8 mouse cellular contexts compared by ENCODE assay signal in the genomic region with DNA sequence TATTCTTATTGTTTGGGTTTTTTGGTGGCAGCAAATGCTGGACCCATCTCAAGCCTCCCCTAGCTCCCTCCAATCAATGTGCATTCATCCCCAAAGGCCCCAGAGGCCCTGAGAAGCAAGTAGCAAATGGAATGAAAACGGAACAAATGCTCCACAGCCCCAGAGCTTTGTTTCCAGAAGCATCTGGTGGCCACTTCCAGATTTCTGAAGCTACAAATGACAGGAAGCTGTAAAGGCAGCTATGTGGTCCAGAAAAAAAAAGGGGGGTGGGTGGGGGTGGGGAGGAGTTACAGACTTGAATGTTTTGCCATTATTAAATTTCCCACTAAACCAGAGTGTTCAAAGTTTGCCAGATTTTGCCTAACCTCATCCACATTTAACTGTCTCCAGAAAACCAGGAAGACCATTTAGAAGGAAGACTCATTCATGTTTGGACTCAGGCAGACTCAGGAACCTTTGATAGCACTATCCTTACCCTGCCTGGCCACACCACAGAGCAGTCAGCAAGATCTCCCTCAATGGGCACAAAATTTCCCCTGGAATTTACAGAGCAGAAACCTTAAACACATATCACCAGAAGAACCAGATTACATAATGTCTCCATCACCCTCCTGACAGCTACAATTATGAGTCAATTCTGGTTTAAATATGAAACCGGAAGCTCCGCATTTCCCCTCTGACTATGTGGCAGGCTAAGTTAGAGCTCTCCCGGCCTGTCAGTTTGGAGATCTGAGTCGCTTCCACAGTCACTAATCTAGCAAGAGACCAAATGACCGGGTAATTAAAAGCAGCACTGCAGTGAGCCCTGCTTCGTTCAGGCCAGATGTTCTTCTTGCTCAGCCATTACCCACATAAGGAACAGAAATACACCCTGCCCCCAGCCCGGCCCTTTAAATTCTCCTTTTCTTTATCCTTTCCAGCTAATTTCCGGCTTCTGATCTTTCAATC.
DNase-seq lines count a peak whose midpoint lies in the region; ATAC-seq and TF ChIP-seq lines count a peak whose summit lies in the region.

No protein-coding gene starts in this region.

- peak; percentile 38 for DNase-seq in adrenal gland, postnatal 14 days
- DNase-seq in adrenal gland, adult 8-10 months = no peak
- peak; percentile 29 for DNase-seq in T-cell, adult 2 months (ENCODE audit: low spot score)
- peak; percentile 34 for DNase-seq in forebrain, postnatal 0 days
- DNase-seq in right cerebral cortex, postnatal 36 days (ENCODE audit: low spot score in 2 of 2) = no peak

- H3K4me1 ChIP-seq in forebrain, postnatal 0 days (ENCODE audit: insufficient read depth) = peaks cover 21% of the 10 kb centered on the region
- peaks cover 46% of the 10 kb centered on the region for H3K4me1 ChIP-seq in lung, embryonic 15.5 days
- peaks cover 7% of the 10 kb centered on the region for H3K4me1 ChIP-seq in neural tube, embryonic 14.5 days (ENCODE audit: control insufficient read depth, insufficient read depth, low read length)

- H3K4me2 ChIP-seq in forebrain, postnatal 0 days (ENCODE audit: low read depth) = peak overlapping the region; percentile 42
- H3K4me2 ChIP-seq in lung, embryonic 15.5 days = peak overlapping the region; percentile 53
- peak overlapping the region; percentile 30; the same call in 1 of the 2 replicates for H3K4me2 ChIP-seq in neural tube, embryonic 14.5 days (ENCODE audit: low read depth, low read length)

- H3K4me3 ChIP-seq in forebrain, postnatal 0 days (ENCODE audit: low read depth, low read length) = no peak overlapping the region
- H3K4me3 ChIP-seq in lung, embryonic 15.5 days = peak overlapping the region; percentile 14
- no peak overlapping the region for H3K4me3 ChIP-seq in neural tube, embryonic 14.5 days (ENCODE audit: low read depth, low read length)

- H3K27ac ChIP-seq in forebrain, postnatal 0 days (ENCODE audit: low read depth, low read length) = 0 out of 2 replicates have a peak overlapping the region, but pooled peaks have one; percentile 50
- peak overlapping the region; percentile 92 for H3K27ac ChIP-seq in lung, embryonic 15.5 days
- peak overlapping the region; percentile 40; the same call in 1 of the 2 replicates for H3K27ac ChIP-seq in neural tube, embryonic 14.5 days (ENCODE audit: low read depth, low read length)

- no peaks in the 10 kb centered on the region for H3K9me3 ChIP-seq in forebrain, postnatal 0 days (ENCODE audit: low read length)
- H3K9me3 ChIP-seq in lung, embryonic 15.5 days = no peaks in the 10 kb centered on the region
- H3K9me3 ChIP-seq in neural tube, embryonic 14.5 days (ENCODE audit: control insufficient read depth, low read length) = no peaks in the 10 kb centered on the region

- TF ChIP-seq CTCF in forebrain, postnatal 0 days (IDR thresholded peaks at IDR 0.05; ENCODE audit: low read depth) = no peak

- H3K36me3 ChIP-seq in forebrain, postnatal 0 days (ENCODE audit: insufficient read depth) = no peaks in the 10 kb centered on the region
- H3K36me3 ChIP-seq in lung, embryonic 15.5 days = no peaks in the 10 kb centered on the region
- H3K36me3 ChIP-seq in neural tube, embryonic 14.5 days (ENCODE audit: control insufficient read depth, insufficient read depth, low read length) = no peaks in the 10 kb centered on the region

- no peaks in the 10 kb centered on the region for H3K27me3 ChIP-seq in forebrain, postnatal 0 days (ENCODE audit: insufficient read depth, low read length)
- H3K27me3 ChIP-seq in lung, embryonic 15.5 days = no peaks in the 10 kb centered on the region
- no peaks in the 10 kb centered on the region for H3K27me3 ChIP-seq in neural tube, embryonic 14.5 days (ENCODE audit: control insufficient read depth, insufficient read depth, low read length)

- peak overlapping the region; percentile 25 for H3K9ac ChIP-seq in forebrain, postnatal 0 days
- H3K9ac ChIP-seq in lung, embryonic 15.5 days = no peak overlapping the region
- no peak overlapping the region for H3K9ac ChIP-seq in neural tube, embryonic 14.5 days (replicated peaks; ENCODE audit: low read depth, low read length)

- ATAC-seq in forebrain, postnatal 0 days = no peak
- peak; percentile 85 for ATAC-seq in inflammation-experienced regulatory T-cells, adult 6 months
- ATAC-seq in lung, embryonic 15.5 days (ENCODE audit: borderline replicate concordance, extremely low read depth, low FRiP score, low TSS enrichment) = no peak; the same call in 1 of the 2 replicates
- ATAC-seq in neural tube, embryonic 14.5 days (ENCODE audit: low read depth) = no peak

- 11% methylated on average over 9 of the region's 9 CpGs for WGBS in forebrain, postnatal 0 days
- 4% methylated on average over 9 of the region's 9 CpGs for WGBS in lung, embryonic 15.5 days
- WGBS in neural tube, embryonic 14.5 days = 9% methylated on average over 9 of the region's 9 CpGs

Comparison
In these comparisons a context has a peak if more than half of its experiments do, and no peak if none do; other contexts are left out.
1. DNase-seq: peak in adrenal gland, postnatal 14 days (single experiment), T-cell, adult 2 months (single experiment) and forebrain, postnatal 0 days (single experiment); none in adrenal gland, adult 8-10 months (single experiment) and right cerebral cortex, postnatal 36 days (0 of 2).
2. H3K27ac ChIP-seq: peak in every context shown above with its lines; median percentile 92 in lung, embryonic 15.5 days; 50 in forebrain, postnatal 0 days; 40 in neural tube, embryonic 14.5 days.
3. Peak in every context shown above with its lines, with median percentiles within 50 percentile points of each other: H3K4me2 ChIP-seq.